Mouse (Mus musculus) erythroblast, embryonic 14.5 days (primary cell): ENCODE results near the gene Cers2. TPM values are rescaled to one million over a fixed set of nuclear protein-coding genes. Genes with fewer than 3 reads are reported as not detected.
"Not testable (repeated sequence)": the region's sequence is repeated elsewhere in the genome, so short reads cannot be mapped to it uniquely, and the experiment has no call there.

ENCODE experiments used
- H3K27me3 ChIP-seq: 2 replicates; pipeline ENCODE4 v1.6.1; 2012; ENCODE audit warnings: inconsistent platforms; ENCODE audit not compliant: control insufficient read depth
- H3K36me3 ChIP-seq: 2 replicates; pipeline ENCODE4 v1.6.1; 2012; ENCODE audit warnings: mild to moderate bottlenecking, inconsistent platforms; ENCODE audit not compliant: control insufficient read depth
- H3K4me1 ChIP-seq: 2 replicates; pipeline ENCODE4 v1.6.1; 2012; ENCODE audit warnings: inconsistent platforms; ENCODE audit not compliant: control insufficient read depth
- H3K4me3 ChIP-seq: replicated peaks from 2 replicates; pipeline ENCODE3; 2012; ENCODE audit warnings: moderate library complexity, mild to moderate bottlenecking, inconsistent platforms
- H3K9me3 ChIP-seq: 2 replicates; pipeline ENCODE4 v1.6.1; 2012; ENCODE audit warnings: low read length, inconsistent platforms, mixed read lengths; ENCODE audit not compliant: control insufficient read depth
- GATA1 ChIP-seq: IDR thresholded peaks from 2 replicates; pipeline ENCODE4 v1.6.1; 2012; ENCODE audit warnings: low read length, inconsistent platforms, mixed read lengths
- TAL1 ChIP-seq: IDR thresholded peaks from 3 replicates; pipeline ENCODE4 v1.6.1; 2012; ENCODE audit warnings: low read length, inconsistent platforms, mixed read lengths
- polyA plus RNA-seq: library from polyadenylated mRNA; stranded (reverse); fragments of >175 nt; gene quantifications from 2 replicates; pipeline ENCODE4 v1.2.3, GENCODE M21; 2012

Gene Cers2
- polyA plus RNA-seq, 1 experiment = 9.3 TPM

GRCm38 (mm10) chr3:95357746-95358145 lies 43.2 kb downstream of the Cers2 start:
- peaks cover 28% of the 10 kb centered on the region for H3K4me1 ChIP-seq
- H3K36me3 ChIP-seq = peaks cover 16% of the 10 kb centered on the region
- H3K27me3 ChIP-seq = no peaks in the 10 kb centered on the region
- no peak for TF ChIP-seq TAL1
- TF ChIP-seq GATA1 = no peak
- no peaks in the 10 kb centered on the region for H3K9me3 ChIP-seq
- no peak overlapping the region for H3K4me3 ChIP-seq

- H3K9me3 ChIP-seq, H3K36me3 ChIP-seq, H3K4me3 ChIP-seq, H3K27me3 ChIP-seq: not testable (repeated sequence)
- peaks cover 27% of the 10 kb centered on the region for H3K4me1 ChIP-seq
These were observed 45.7 kb downstream of the Cers2 start for GRCm38 (mm10) chr3:95360276-95360675.

GRCm38 (mm10) chr3:95370101-95370500 lies 55.5 kb downstream of the Cers2 start:
- H3K27me3 ChIP-seq = no peaks in the 10 kb centered on the region
- no peak overlapping the region for H3K4me3 ChIP-seq
- TF ChIP-seq TAL1 (no peak), GATA1 (no peak)
- H3K9me3 ChIP-seq = peaks cover 3% of the 10 kb centered on the region; the same call in 1 of the 2 replicates
- peaks cover 1% of the 10 kb centered on the region; the same call in 1 of the 2 replicates for H3K4me1 ChIP-seq
- no peaks in the 10 kb centered on the region for H3K36me3 ChIP-seq

Other genes starting within 250 kb of the Cers2 start
- gene Pip5k1a, start 207.9 kb upstream of the Cers2 start, polyA plus RNA-seq = 1.5 and 2.3 TPM in 2 replicates
- gene Vps72, start 203.8 kb upstream of the Cers2 start, polyA plus RNA-seq = 16.8 and 18.2 TPM in 2 replicates
- not detected in 2 replicates for gene Tmod4, start 190.3 kb upstream of the Cers2 start, polyA plus RNA-seq
- 0.63 and 0.86 TPM in 2 replicates for gene Scnm1, start 180.8 kb upstream of the Cers2 start, polyA plus RNA-seq
- 0.90 and 1.1 TPM in 2 replicates for gene Lysmd1, start 180.7 kb upstream of the Cers2 start, polyA plus RNA-seq
- 0.04 and 0.17 TPM in 2 replicates for gene Tnfaip8l2, start 172.4 kb upstream of the Cers2 start, polyA plus RNA-seq
- gene Sema6c, start 154.3 kb upstream of the Cers2 start, polyA plus RNA-seq = 0.01 and 0.04 TPM in 2 replicates
- gene Gabpb2, start 96.9 kb upstream of the Cers2 start, polyA plus RNA-seq = 0.29 and 0.30 TPM in 2 replicates
- 6.8 and 8.0 TPM in 2 replicates for gene Cdc42se1, start 86.1 kb upstream of the Cers2 start, polyA plus RNA-seq
- 0.09 TPM in 2 replicates for gene Mllt11, start 82.6 kb upstream of the Cers2 start, polyA plus RNA-seq
- gene Gm128, start 73.2 kb upstream of the Cers2 start, polyA plus RNA-seq = not detected in 2 replicates
- gene Bnipl, start 63.6 kb upstream of the Cers2 start, polyA plus RNA-seq = not detected in 2 replicates
- 6.4 and 7.1 TPM in 2 replicates for gene Mindy1, start 33.4 kb upstream of the Cers2 start, polyA plus RNA-seq
- gene Prune1, start 32.7 kb upstream of the Cers2 start, polyA plus RNA-seq = 0.06 and 0.08 TPM in 2 replicates
- gene Anxa9, start 7.6 kb upstream of the Cers2 start, polyA plus RNA-seq = 0.03 and 0.06 TPM in 2 replicates
- 0.42 and 0.62 TPM in 2 replicates for gene Setdb1, start 42.4 kb downstream of the Cers2 start, polyA plus RNA-seq
- not detected in 2 replicates for gene 4930558C23Rik, start 88.0 kb downstream of the Cers2 start, polyA plus RNA-seq
- gene Arnt, start 119.6 kb downstream of the Cers2 start, polyA plus RNA-seq = 1.5 and 2.0 TPM in 2 replicates
- gene Ctsk, start 184.5 kb downstream of the Cers2 start, polyA plus RNA-seq = not detected in 2 replicates
- gene Ctss, start 212.0 kb downstream of the Cers2 start, polyA plus RNA-seq = 0.04 and 0.07 TPM in 2 replicates
- gene Hormad1, start 244.9 kb downstream of the Cers2 start, polyA plus RNA-seq = not detected in 2 replicates